Mouse (Mus musculus) embryonic facial prominence, embryonic 12.5 days (tissue): Measurements from ENCODE around the gene Adamts13. TPM values are rescaled to one million over a fixed set of nuclear protein-coding genes. Genes with fewer than 3 reads are reported as not detected.

ENCODE experiments used
- ATAC-seq: fragments of 200-750 bp; cut with Nextera tagmentation; 2 replicates; pipeline ENCODE4 v1.8.0; 2017; ENCODE audit not compliant: insufficient number of reproducible peaks, insufficient read depth, low FRiP score, low TSS enrichment
- H3K27ac ChIP-seq: fragments of 300-500 bp; sonication (generic); 2 replicates; pipeline ENCODE4 v1.5.1; 2016; ENCODE audit warnings: mild to moderate bottlenecking
- H3K27me3 ChIP-seq: fragments of 300-500 bp; sonication (generic); 2 replicates; pipeline ENCODE4 v1.6.1; 2016; ENCODE audit warnings: mild to moderate bottlenecking, moderate library complexity
- H3K36me3 ChIP-seq: fragments of 300-500 bp; sonication (generic); 2 replicates; pipeline ENCODE4 v1.6.1; 2016; ENCODE audit warnings: mild to moderate bottlenecking
- H3K4me1 ChIP-seq: fragments of 300-500 bp; sonication (generic); 2 replicates; pipeline ENCODE4 v1.6.1; 2016
- H3K4me2 ChIP-seq: fragments of 300-500 bp; sonication (generic); replicated peaks from 2 replicates; pipeline ENCODE4 v1.6.1; 2016; ENCODE audit warnings: mild to moderate bottlenecking, moderate library complexity
- H3K4me3 ChIP-seq: fragments of 300-500 bp; sonication (generic); 2 replicates; pipeline ENCODE4 v1.5.1; 2016; ENCODE audit warnings: mild to moderate bottlenecking
- H3K9ac ChIP-seq: fragments of 300-500 bp; sonication (generic); 2 replicates; pipeline ENCODE4 v1.6.1; 2016; ENCODE audit warnings: mild to moderate bottlenecking, moderate library complexity
- H3K9me3 ChIP-seq: fragments of 300-500 bp; sonication (generic); 2 replicates; pipeline ENCODE4 v1.6.1; 2016; ENCODE audit warnings: mild to moderate bottlenecking, moderate library complexity
- WGBS: fragments of 180-500 bp; shearing (Covaris S2); methylation state at CpG from one replicate; pipeline ENCODE4 v1.1.7; 2016; 5-methylcytosine and 5-hydroxymethylcytosine counted together
- polyA plus RNA-seq: library from polyadenylated mRNA; unstranded; fragments of >200 nt; fragmentation: Nextera tagmentation; extraction: Ambion mirVana; gene quantifications from 2 replicates; pipeline ENCODE4 v1.2.1, GENCODE M21; 2016

The Adamts13 gene
- polyA plus RNA-seq = not detected in 2 replicates

DNA sequence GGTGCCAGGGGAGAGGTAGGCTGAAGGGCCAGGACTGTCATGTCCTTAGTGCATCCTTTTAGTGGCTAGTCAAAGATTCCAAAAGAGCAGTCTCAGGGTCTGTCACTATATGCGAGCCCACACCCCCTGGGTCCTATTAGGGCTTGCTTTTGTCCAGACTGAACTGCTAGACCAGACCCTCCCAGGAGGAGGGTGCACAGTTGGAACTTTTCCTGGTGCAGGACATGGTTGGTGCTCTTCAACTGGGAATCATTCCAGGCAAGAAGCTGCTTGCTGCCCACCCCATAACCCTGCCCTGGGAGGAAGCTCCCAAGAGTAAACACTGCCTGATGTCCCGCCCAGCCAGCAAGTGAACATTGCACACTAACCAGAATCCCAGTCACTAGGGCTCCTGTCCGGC is at the start of gene Adamts13:
Gene Adamts13, plus strand, starts transcription at position 301 of the 400 bp plus-strand sequence.
- Histone ChIP-seq H3K9me3 (no peaks in the 10 kb centered on the region), H3K36me3 (no peaks in the 10 kb centered on the region), H3K4me1 (no peaks in the 10 kb centered on the region), H3K4me2 (no peak within 1 kb of the TSS), H3K27me3 (0 out of 2 replicates have a peak, but pooled peaks cover 9% of the 10 kb centered on the region), H3K4me3 (no peak within 1 kb of the TSS), H3K27ac (no peak within 1 kb of the TSS), H3K9ac (no peak within 1 kb of the TSS)
- 74% methylated on average over 3 of the region's 3 CpGs for WGBS
- ATAC-seq = no peak

DNA sequence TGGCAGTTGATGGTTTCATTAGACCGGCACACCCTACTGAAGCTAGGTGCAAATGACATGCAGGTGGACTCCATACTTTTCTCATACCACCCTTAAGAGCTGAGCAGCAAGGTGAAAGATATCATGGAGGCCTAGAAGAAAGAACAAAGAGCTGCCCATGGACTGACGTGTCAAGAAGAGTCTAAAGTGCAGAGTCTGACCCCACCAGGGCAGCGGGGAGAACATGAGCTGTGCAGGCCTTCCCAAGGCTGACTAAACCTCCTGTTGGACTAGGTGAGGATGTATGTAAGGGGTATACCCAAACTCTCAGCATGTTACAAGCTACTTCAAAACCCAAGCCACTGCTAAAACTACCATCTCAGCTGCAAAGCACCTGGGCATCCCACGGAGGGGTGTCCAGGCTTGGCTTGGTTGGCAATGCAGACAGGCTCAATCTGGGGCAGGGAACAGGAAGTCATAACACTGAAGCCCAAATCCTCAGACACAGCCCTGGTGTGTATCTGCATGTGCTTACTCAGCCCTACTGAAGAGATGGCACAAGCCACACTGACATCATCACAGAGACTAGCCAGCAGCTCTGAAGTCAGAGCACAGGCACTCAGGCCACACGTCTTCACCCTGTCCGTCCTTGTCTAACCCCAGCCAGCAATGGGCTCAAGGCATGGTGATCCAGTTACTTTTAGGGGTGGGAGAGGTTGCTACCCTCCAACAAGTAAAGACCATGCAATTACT is 45.3 kb upstream of the Adamts13 start:
- H3K27me3 ChIP-seq = no peaks in the 10 kb centered on the region
- H3K9me3 ChIP-seq = no peaks in the 10 kb centered on the region
- no peak overlapping the region for H3K9ac ChIP-seq
- WGBS = 87% methylated on average over 6 of the region's 6 CpGs
- ATAC-seq = no peak
- peaks cover 84% of the 10 kb centered on the region for H3K36me3 ChIP-seq
- peaks cover 14% of the 10 kb centered on the region; the same call in 1 of the 2 replicates for H3K4me1 ChIP-seq
- H3K4me3 ChIP-seq = no peak overlapping the region
- H3K4me2 ChIP-seq = no peak overlapping the region
- H3K27ac ChIP-seq = no peak overlapping the region

DNA sequence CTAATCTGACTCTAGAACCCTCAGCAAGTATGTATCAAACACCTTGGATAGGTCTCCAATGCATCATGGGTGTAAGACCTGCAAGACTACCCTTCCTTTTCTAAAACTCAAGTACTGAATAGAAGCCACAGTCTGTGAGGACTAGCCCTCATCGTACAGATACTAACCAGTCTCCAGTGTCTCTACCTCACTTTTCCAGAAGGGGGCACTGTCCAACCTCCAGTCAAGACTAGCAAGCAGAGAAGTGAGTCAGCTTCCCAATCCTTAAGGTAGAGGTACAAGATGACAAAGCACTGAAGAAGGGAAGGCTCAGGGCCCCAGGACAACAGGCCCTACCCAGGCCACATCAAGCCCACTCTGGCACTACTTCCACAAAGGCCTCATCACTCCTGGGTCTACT is 42.8 kb upstream of the Adamts13 start:
- no peaks in the 10 kb centered on the region for H3K27me3 ChIP-seq
- 47% methylated on average over 1 of the region's 1 CpGs for WGBS

DNA sequence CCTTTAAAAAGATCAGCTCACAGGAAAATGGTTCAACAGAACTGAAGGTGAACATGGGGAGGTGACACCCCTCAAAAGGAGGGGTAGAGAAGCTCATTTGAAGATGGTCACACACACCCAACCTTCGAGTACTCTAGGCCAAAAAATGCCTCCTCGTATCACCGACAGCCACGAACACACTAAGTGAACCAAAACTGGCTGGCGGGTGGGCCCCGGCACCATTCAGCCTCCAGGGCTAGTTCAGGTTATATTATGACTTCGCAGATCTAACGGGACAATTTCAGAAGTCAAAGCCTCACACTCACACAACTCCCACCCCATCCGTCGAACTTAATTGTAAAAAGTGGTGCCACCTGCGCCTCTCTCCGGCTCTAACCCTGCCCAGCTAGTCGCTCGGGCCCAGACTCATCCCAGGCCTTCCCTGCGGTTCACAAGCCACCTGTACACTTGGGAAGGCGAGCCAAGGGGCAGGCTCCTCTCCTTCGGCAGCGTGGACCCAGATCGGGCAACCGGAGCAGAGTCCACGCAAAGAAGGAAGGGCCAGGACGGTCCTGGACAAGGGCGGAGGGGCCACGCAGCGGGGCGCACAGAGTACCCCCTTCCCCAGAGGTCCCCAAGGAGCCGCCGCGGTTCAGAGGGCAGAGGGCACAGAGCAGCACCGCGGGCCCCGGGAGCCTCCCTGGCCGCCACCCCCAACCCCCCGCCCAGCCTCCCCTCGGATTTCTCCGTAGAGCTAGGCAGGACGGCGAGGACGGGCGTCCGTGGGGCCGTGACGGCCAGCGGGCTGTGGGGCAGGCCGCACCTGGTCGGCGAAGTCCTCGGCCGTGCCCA is 40.5 kb upstream of the Adamts13 start:
- peak overlapping the region; percentile 72 for H3K4me2 ChIP-seq
- ATAC-seq = no peak; the same call in none of the 2 replicates
- peaks cover 14% of the 10 kb centered on the region; the same call in 1 of the 2 replicates for H3K4me1 ChIP-seq
- WGBS = 2% methylated on average over 45 of the region's 49 CpGs
- no peaks in the 10 kb centered on the region for H3K9me3 ChIP-seq
- H3K36me3 ChIP-seq = peaks cover 36% of the 10 kb centered on the region
- H3K27ac ChIP-seq = peak overlapping the region; percentile 88
- peak overlapping the region; percentile 97 for H3K4me3 ChIP-seq
- peak overlapping the region; percentile 95 for H3K9ac ChIP-seq
- H3K27me3 ChIP-seq = no peaks in the 10 kb centered on the region

More for the DNA sequence above, 42.8 kb upstream of the Adamts13 start:
- Histone ChIP-seq H3K9ac (no peak overlapping the region), H3K27ac (no peak overlapping the region), H3K4me1 (peaks cover 14% of the 10 kb centered on the region; the same call in 1 of the 2 replicates), H3K36me3 (peaks cover 59% of the 10 kb centered on the region), H3K9me3 (no peaks in the 10 kb centered on the region), H3K4me3 (no peak overlapping the region), H3K4me2 (no peak overlapping the region)
- no peak for ATAC-seq

DNA sequence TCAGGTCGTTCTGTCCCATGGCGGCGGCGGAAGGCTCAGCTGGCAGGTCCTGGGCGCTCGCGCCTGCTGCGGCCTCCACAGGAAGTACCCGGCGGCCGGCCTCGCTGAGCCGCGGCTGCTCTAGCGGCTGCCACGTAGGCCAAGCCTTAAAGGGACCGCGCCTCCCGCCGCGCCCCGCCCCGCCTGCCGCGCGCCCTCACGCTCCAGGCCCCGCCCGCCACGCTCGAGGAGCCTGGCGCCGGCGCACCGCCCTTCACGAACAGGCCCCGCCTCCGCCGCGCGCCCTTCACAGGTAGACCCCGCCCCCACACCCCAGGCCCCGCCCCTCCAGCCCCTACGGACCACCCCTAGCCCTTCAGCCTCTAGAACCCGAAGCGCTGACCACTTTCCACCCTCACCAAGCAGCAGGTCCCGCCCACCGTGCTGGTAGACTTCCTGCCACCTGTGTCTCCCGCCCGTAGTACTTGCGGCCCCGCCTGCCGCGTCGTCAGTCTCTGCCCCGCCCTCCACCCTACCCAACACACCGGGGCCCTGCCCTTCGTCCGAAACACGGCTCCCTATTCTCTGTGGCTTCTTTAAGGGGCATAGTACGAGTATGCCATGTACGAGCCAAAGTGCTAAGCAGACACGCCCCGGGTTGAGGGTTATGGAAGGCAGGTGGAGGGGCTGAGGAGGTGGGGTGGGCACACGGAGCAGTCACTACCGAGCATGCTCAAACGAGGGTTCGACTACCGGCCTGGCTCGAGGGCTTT is 39.7 kb upstream of the Adamts13 start, which contains the start of the genes Surf4 and Stkld1:
Gene Surf4, minus strand, starts transcription at position 625 of the 752 bp plus-strand sequence.
Gene Stkld1, plus strand, starts transcription at position 744 of the 752 bp plus-strand sequence.
- Histone ChIP-seq H3K36me3 (peaks cover 29% of the 10 kb centered on the region), H3K9ac (peak within 1 kb of the TSS; percentile 95), H3K27me3 (no peaks in the 10 kb centered on the region), H3K4me1 (peaks cover 14% of the 10 kb centered on the region; the same call in 1 of the 2 replicates), H3K27ac (peak within 1 kb of the TSS; percentile 88), H3K9me3 (no peaks in the 10 kb centered on the region), H3K4me3 (peak within 1 kb of the TSS; percentile 97), H3K4me2 (peak within 1 kb of the TSS; percentile 72)
- 2% methylated on average over 61 of the region's 70 CpGs for WGBS
- peak; percentile 91 for ATAC-seq

DNA sequence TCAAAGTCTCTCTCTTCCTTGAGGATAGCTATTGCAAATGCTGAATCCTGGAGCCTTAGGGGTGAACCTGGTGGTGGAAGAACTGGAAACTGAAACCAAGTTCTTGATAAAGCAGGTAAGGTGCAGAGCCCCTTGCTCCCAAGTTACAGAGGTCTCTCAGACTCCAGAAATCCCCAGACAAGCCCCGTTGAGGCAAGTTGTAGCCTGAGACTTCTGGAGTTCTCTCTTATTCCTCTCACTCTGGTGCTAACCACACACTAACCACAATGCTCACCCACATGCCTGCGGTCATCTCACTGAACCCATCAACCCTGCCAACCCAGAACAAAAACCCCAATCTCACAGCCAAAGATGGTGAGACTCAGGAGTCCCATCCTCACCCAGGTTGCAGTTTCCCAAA is 37.9 kb upstream of the Adamts13 start:
- peaks cover 13% of the 10 kb centered on the region for H3K36me3 ChIP-seq
- H3K27ac ChIP-seq = no peak overlapping the region
- no peak for ATAC-seq
- H3K4me1 ChIP-seq = peaks cover 13% of the 10 kb centered on the region; the same call in 1 of the 2 replicates
- H3K4me2 ChIP-seq = no peak overlapping the region
- 92% methylated on average over 2 of the region's 2 CpGs for WGBS
- no peak overlapping the region for H3K4me3 ChIP-seq
- no peaks in the 10 kb centered on the region for H3K27me3 ChIP-seq
- no peak overlapping the region for H3K9ac ChIP-seq
- H3K9me3 ChIP-seq = no peaks in the 10 kb centered on the region

DNA sequence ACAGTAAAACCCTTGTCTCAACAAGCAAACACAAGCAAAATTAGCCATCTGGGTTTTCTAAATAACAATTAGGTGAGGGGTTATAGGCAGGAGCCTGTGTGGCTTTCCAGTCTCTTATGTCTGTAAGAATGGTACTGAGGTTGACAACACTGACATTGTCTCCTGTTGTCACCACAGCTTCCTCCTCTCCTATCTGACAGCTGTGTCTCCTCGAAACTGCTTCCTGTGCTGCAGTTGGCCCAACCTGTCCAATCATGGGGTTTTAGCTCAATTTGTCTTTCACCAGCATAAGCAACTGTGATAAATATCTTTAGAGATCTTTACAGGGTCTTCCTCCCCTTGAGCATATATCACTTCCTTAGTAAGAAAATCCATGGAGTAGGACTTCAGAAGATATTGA is 36.8 kb upstream of the Adamts13 start:
- peaks cover 7% of the 10 kb centered on the region; the same call in 1 of the 2 replicates for H3K4me1 ChIP-seq
- 46% methylated on average over 1 of the region's 1 CpGs for WGBS
- no peak for ATAC-seq

DNA sequence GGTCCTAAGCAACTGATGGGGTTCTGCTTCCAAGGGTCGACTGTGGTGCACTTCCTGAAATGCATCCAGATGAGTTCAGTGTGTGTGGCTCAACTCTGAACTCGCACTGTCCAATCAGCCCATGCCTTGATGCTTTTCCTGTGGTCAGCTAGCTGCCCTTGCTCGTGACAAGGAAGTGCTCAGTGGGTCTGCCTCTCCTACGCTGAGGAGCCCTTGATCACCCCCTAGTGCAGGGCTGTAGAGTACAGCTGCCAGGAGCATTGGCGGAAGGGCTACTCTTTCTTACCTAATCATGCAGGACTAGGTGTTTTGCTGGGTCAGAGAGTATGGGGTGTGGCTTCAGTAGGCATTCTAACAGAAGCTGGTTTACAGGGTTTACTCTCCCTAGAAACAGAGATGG is 31.7 kb upstream of the Adamts13 start:
- Histone ChIP-seq H3K36me3 (no peaks in the 10 kb centered on the region), H3K9me3 (no peaks in the 10 kb centered on the region), H3K9ac (no peak overlapping the region), H3K27ac (no peak overlapping the region), H3K4me2 (no peak overlapping the region), H3K27me3 (0 out of 2 replicates have a peak, but pooled peaks cover 4% of the 10 kb centered on the region), H3K4me3 (no peak overlapping the region), H3K4me1 (no peaks in the 10 kb centered on the region)
- ATAC-seq = no peak
- WGBS = 39% methylated on average over 5 of the region's 5 CpGs

More for the DNA sequence above, 36.8 kb upstream of the Adamts13 start:
- H3K27me3 ChIP-seq = no peaks in the 10 kb centered on the region
- 0 out of 2 replicates have a peak, but pooled peaks cover 2% of the 10 kb centered on the region for H3K36me3 ChIP-seq
- H3K9ac ChIP-seq = no peak overlapping the region
- H3K27ac ChIP-seq = no peak overlapping the region
- no peak overlapping the region for H3K4me2 ChIP-seq
- no peaks in the 10 kb centered on the region for H3K9me3 ChIP-seq
- no peak overlapping the region for H3K4me3 ChIP-seq

DNA sequence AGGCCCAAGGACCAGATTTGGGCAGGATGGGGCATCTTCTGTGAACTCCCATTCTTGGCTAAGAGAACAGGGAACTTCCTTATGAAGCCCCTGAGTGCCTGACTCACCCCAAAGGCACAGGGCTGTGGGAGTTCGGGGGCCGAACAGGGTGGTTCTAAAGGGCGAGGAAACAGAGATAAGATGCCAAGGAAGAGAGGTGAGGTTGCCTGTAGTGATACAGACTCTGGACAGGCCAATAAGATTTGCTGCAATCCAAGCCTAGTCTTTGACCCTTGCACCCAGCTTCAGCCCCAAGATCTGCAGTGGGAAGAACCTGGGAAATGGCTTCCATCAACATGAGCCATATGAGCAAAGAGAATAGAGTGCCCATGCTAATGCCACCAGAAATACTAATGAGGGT is 30.0 kb upstream of the Adamts13 start:
- Histone ChIP-seq H3K36me3 (0 out of 2 replicates have a peak, but pooled peaks cover 4% of the 10 kb centered on the region), H3K4me1 (no peaks in the 10 kb centered on the region), H3K4me3 (no peak overlapping the region), H3K27me3 (0 out of 2 replicates have a peak, but pooled peaks cover 4% of the 10 kb centered on the region), H3K27ac (no peak overlapping the region), H3K9ac (no peak overlapping the region), H3K4me2 (no peak overlapping the region), H3K9me3 (no peaks in the 10 kb centered on the region)
- no peak for ATAC-seq
- 78% methylated on average over 3 of the region's 3 CpGs for WGBS

DNA sequence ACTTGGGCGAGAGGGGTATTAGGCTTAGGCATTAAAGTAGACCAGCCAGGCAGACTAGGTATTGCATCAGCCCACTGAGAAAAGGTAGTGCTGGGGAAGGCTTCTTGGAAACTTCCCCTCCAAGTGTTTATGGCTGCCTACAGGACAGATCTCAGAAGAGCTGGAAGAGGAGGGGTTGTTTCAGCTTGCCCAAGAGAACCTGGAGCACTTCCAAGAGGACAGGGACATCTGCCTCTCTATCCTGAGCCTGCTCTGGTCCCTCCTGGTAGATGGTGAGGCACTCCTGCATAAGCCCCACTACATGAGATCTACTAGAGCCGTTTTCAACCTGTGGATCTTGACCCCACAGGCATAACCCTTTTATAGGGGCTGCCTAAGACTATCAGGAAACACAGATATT is 22.8 kb upstream of the Adamts13 start:
- no peak overlapping the region for H3K27ac ChIP-seq
- no peak overlapping the region for H3K4me2 ChIP-seq
- no peaks in the 10 kb centered on the region for H3K9me3 ChIP-seq
- H3K9ac ChIP-seq = no peak overlapping the region
- H3K4me1 ChIP-seq = no peaks in the 10 kb centered on the region
- no peak for ATAC-seq
- H3K36me3 ChIP-seq = peaks cover 61% of the 10 kb centered on the region
- 85% methylated on average over 2 of the region's 2 CpGs for WGBS
- H3K4me3 ChIP-seq = no peak overlapping the region
- H3K27me3 ChIP-seq = no peaks in the 10 kb centered on the region

DNA sequence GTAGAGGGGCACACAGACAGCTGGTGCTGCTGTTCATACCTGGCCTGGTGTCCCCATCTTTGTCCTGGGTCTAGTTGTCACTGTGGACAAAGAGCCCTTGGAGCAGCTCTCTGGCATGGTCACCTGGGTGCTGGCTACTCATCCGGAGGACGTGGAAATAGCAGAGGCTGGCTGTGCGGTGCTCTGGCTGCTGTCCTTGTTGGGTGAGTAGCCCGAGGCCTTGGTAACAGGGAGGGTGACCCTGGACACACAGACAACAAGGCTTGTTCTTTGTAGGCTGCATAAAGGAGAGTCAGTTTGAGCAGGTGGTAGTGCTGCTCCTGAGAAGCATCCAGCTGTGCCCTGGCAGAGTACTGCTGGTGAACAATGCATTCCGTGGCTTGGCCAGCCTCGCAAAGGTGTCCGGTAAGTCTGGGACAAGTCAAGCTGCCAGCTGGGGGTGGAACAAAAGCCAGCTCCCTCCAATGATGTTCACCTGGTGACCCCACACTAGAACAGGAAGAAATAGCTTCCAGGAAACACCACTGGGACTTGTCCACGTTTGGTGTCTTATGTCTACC is 21.8 kb upstream of the Adamts13 start:
- no peak for ATAC-seq
- peaks cover 72% of the 10 kb centered on the region for H3K36me3 ChIP-seq
- H3K4me2 ChIP-seq = no peak overlapping the region
- H3K27me3 ChIP-seq = no peaks in the 10 kb centered on the region
- H3K4me1 ChIP-seq = no peaks in the 10 kb centered on the region
- no peak overlapping the region for H3K4me3 ChIP-seq
- H3K9ac ChIP-seq = no peak overlapping the region
- no peaks in the 10 kb centered on the region for H3K9me3 ChIP-seq
- WGBS = 84% methylated on average over 8 of the region's 8 CpGs
- no peak overlapping the region for H3K27ac ChIP-seq
